Mouse (Mus musculus) kidney, postnatal 25 days (tissue): Measurements from ENCODE around the gene Hspa4l.

Source experiments
- DNase-seq, 2 experiments: peaks; one replicate each; pipeline ENCODE4 v3.0.0; 2021; ENCODE audit warnings: mixed read lengths in 2 of 2

The Hspa4l gene

GRCm38 (mm10) chr3:40744024-40744835 is at the start of gene Hspa4l:
TSS of gene Hspa4l (plus strand) at chr3:40744495.
- DNase-seq, result no peak

GRCm38 (mm10) chr3:40695162-40695561 is 49.1 kb upstream of the Hspa4l start:
- DNase-seq, result no peak

GRCm38 (mm10) chr3:40698834-40699233 is 45.5 kb upstream of the Hspa4l start:
- no peak for DNase-seq

- DNase-seq, result peak; percentile 37 to 68
Measured at GRCm38 (mm10) chr3:40704816-40705430, 39.4 kb upstream of the Hspa4l start.

GRCm38 (mm10) chr3:40708655-40709054 is 35.6 kb upstream of the Hspa4l start, which contains the start of gene Slc25a31:
TSS of gene Slc25a31 (plus strand) at chr3:40708855.
- no peak for DNase-seq

- DNase-seq, result no peak
Measured at GRCm38 (mm10) chr3:40716056-40716455, 28.2 kb upstream of the Hspa4l start.

- no peak for DNase-seq
Measured at GRCm38 (mm10) chr3:40719022-40719421, 25.3 kb upstream of the Hspa4l start.

- DNase-seq, result no peak
Measured at GRCm38 (mm10) chr3:40738381-40738912, 5.8 kb upstream of the Hspa4l start.

- peak; percentile 91 to 96 for DNase-seq
Measured at GRCm38 (mm10) chr3:40744836-40745660, 753 bp downstream of the Hspa4l start.

GRCm38 (mm10) chr3:40745661-40746547 is 1.6 kb downstream of the Hspa4l start:
- no peak for DNase-seq

- DNase-seq, result no peak
Measured at GRCm38 (mm10) chr3:40760746-40761145, 16.5 kb downstream of the Hspa4l start.

GRCm38 (mm10) chr3:40761312-40761711 is 17.0 kb downstream of the Hspa4l start:
- DNase-seq, result no peak

- no peak for DNase-seq
Measured at GRCm38 (mm10) chr3:40793783-40794182, 49.5 kb downstream of the Hspa4l start.

GRCm38 (mm10) chr3:40798054-40798453 is 53.8 kb downstream of the Hspa4l start:
- no peak for DNase-seq

GRCm38 (mm10) chr3:40798500-40798899 is 54.2 kb downstream of the Hspa4l start:
- DNase-seq, result peak; percentile 59 to 74

- peak; percentile 98 to 100 for DNase-seq
Measured at GRCm38 (mm10) chr3:40799530-40800372, 55.5 kb downstream of the Hspa4l start, which contains the start of gene Plk4. TSS of gene Plk4 (plus strand) at chr3:40800019.

- DNase-seq, result peak; percentile 23 to 68
Measured at GRCm38 (mm10) chr3:40800373-40800823, 56.1 kb downstream of the Hspa4l start.

- DNase-seq, result no peak
Measured at GRCm38 (mm10) chr3:40806871-40807270, 62.6 kb downstream of the Hspa4l start.

- no peak for DNase-seq
Measured at GRCm38 (mm10) chr3:40808686-40809085, 64.4 kb downstream of the Hspa4l start.

- DNase-seq, result no peak
Measured at GRCm38 (mm10) chr3:40809894-40810293, 65.6 kb downstream of the Hspa4l start.

GRCm38 (mm10) chr3:40813275-40813674 is 69.0 kb downstream of the Hspa4l start:
- no peak for DNase-seq
